Mouse (Mus musculus): Measurements from ENCODE around the gene Tubd1. TPM values are rescaled to one million over a fixed set of nuclear protein-coding genes. Genes with fewer than 3 reads are reported as not detected.

The Tubd1 gene
- polyA plus RNA-seq, 1 experiment from 2014 or later: 16.1 TPM

DNA sequence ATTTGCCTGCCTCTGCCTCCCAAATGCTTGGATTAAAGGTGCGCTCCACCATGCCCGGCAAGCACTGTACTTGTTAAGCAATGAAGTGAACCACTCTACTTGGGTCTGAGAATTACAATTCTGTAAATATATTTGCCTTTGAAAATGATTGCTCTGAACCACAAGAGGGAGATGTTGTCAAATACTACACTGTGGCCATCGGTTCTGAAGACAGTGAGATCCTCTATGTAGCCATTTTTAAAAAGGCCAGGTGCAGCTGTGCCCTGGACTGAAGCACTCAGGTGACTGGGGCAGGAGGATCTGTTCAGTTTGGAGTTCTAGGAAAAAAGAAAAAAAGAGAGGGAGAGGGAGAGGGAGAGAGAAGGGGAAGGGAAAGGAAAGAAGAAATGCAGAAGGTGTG lies 23.6 kb downstream of the Tubd1 start:
- Histone ChIP-seq H3K36me3 (no peaks in the 10 kb centered on the region), H3K9me3 (no peaks in the 10 kb centered on the region), H3K4me3 (no peak overlapping the region), H3K4me2 (no peak overlapping the region), H3K9ac (no peak overlapping the region), H3K27ac (no peak overlapping the region), H3K27me3 (no peaks in the 10 kb centered on the region), H3K4me1 (peaks cover 30% of the 10 kb centered on the region)
- no peak for ATAC-seq (ENCODE audit: borderline replicate concordance, extremely low read depth, low FRiP score, low TSS enrichment)
- WGBS: 47% methylated on average over 3 of the region's 3 CpGs

DNA sequence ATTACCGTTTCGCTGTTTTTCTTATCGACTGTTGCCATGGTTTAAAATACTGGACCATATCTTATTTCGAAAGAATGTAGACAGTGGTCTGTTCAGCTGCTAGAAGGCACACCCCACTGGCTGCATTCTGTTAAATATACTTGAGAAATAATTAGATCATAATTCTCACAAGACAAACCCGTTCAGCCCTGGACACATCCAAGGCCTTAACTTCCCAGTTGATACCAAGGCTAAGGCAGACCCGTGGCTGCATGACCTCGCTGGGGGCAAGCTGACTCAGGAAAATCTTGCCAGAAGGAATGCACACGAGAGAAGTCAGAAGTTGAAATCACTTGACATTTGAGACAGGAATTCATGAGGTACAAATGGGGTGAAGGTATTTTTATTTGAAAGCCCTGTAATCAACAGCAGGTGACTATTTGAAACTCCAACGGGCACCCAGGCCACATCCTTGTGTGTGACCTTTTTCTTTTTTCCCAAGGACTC lies 25.5 kb downstream of the Tubd1 start:
- Histone ChIP-seq H3K36me3 (no peaks in the 10 kb centered on the region), H3K9ac (no peak overlapping the region), H3K4me3 (no peak overlapping the region), H3K4me1 (peaks cover 30% of the 10 kb centered on the region), H3K27ac (peak overlapping the region; percentile 85), H3K9me3 (no peaks in the 10 kb centered on the region), H3K4me2 (no peak overlapping the region), H3K27me3 (no peaks in the 10 kb centered on the region)
- no peak for ATAC-seq (ENCODE audit: borderline replicate concordance, extremely low read depth, low FRiP score, low TSS enrichment)
- WGBS: 28% methylated on average over 9 of the region's 9 CpGs

DNA sequence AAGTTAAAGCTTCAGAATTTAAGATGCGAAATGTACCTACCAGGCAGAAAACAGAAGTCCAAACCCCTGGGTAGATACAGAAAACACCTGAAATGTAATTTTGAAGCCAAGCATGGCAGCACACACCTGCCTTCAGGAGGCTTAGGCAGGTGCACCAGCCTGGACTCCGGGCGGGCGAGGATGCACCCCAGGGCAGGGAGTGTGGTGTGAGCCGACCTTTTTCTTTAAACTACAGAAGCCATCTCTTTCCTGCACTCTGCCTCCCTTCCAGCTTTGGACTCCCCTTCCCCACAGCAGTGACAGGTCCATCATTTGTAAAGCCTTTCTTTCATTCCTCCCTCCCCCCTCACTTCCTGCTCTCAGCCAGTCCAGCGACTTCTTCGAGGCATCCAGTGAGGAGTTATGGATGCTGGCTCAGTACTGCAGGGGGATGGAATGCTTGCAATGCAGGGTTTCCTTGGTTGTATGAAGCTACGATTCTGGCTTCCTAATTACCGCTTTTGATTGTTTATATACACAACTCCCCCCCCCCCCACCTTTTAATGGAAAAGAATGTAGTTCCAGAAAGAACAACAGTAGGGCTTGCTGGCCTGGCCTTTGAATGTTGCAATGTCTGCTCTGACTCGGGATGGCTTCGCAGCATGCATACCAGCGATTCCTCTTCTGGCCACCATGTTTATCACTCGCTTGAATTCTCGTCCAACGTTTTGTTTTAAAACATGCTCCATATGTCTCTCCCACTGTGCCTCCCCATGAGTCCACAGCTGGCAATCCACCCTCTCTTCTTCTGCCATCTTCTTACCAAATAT lies 26.5 kb downstream of the Tubd1 start:
- H3K4me2 ChIP-seq: peak overlapping the region; percentile 30
- no peak overlapping the region; the same call in 1 of the 2 replicates for H3K4me3 ChIP-seq
- H3K27ac ChIP-seq: peak overlapping the region; percentile 85
- H3K9ac ChIP-seq: 0 out of 2 replicates have a peak overlapping the region, but pooled peaks have one; percentile 6
- no peaks in the 10 kb centered on the region for H3K9me3 ChIP-seq
- WGBS: 21% methylated on average over 15 of the region's 15 CpGs
- H3K27me3 ChIP-seq: no peaks in the 10 kb centered on the region
- H3K36me3 ChIP-seq: no peaks in the 10 kb centered on the region
- H3K4me1 ChIP-seq: peaks cover 37% of the 10 kb centered on the region
- peak; percentile 79 for ATAC-seq (ENCODE audit: borderline replicate concordance, extremely low read depth, low FRiP score, low TSS enrichment)

DNA sequence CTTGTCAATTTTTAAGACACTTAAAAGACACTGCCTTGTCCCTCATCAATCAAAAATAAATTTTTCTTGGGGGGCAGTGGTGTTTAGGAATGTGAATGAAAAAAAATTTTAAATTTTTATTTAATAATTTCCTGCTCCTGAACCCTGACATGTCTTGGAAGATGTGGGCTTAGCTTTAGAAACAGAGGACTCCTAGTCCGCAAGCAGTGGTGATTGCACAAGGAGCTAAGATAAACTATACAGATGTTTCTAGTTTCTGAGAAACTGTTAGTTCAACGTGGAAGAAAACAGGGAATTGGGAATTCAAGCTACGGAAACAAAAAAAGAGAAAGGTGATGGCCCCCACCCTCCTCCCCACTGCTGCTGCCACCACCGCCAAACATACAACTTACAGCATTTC lies 27.1 kb downstream of the Tubd1 start:
- WGBS: 49% methylated on average over 4 of the region's 4 CpGs
- 0 out of 2 replicates have a peak, but pooled peaks have one; percentile 47 for ATAC-seq (ENCODE audit: borderline replicate concordance, extremely low read depth, low FRiP score, low TSS enrichment)
- Histone ChIP-seq H3K4me2 (peak overlapping the region; percentile 30), H3K4me1 (peaks cover 37% of the 10 kb centered on the region), H3K9me3 (no peaks in the 10 kb centered on the region), H3K27me3 (no peaks in the 10 kb centered on the region), H3K9ac (no peak overlapping the region), H3K4me3 (no peak overlapping the region), H3K36me3 (no peaks in the 10 kb centered on the region), H3K27ac (peak overlapping the region; percentile 85)

DNA sequence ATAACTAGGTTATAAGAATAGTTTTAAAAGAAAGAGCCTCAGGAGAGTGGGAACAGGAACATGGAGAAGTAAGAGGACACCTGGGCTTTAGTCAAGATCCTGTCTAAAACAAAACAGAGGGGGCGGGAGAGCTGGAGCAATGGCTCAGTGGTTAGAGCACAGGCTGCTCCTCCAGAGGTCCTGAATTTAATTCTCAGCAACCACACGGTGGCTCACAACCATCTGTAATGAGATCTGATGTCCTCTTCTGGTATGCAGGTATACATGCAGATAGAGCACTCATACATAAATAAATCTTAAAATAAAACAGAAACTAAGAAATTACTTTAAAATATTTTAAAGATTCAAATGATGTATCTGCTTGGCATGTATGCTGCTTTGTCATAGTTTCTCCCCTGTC lies 27.8 kb downstream of the Tubd1 start:
- no peak overlapping the region for H3K9ac ChIP-seq
- no peaks in the 10 kb centered on the region for H3K27me3 ChIP-seq
- no peak for ATAC-seq (ENCODE audit: borderline replicate concordance, extremely low read depth, low FRiP score, low TSS enrichment)
- H3K27ac ChIP-seq: peak overlapping the region; percentile 85
- no peak overlapping the region for H3K4me3 ChIP-seq
- H3K9me3 ChIP-seq: no peaks in the 10 kb centered on the region
- no peaks in the 10 kb centered on the region for H3K36me3 ChIP-seq
- WGBS: 70% methylated on average over 2 of the region's 2 CpGs
- H3K4me1 ChIP-seq: peaks cover 45% of the 10 kb centered on the region
- H3K4me2 ChIP-seq: no peak overlapping the region

DNA sequence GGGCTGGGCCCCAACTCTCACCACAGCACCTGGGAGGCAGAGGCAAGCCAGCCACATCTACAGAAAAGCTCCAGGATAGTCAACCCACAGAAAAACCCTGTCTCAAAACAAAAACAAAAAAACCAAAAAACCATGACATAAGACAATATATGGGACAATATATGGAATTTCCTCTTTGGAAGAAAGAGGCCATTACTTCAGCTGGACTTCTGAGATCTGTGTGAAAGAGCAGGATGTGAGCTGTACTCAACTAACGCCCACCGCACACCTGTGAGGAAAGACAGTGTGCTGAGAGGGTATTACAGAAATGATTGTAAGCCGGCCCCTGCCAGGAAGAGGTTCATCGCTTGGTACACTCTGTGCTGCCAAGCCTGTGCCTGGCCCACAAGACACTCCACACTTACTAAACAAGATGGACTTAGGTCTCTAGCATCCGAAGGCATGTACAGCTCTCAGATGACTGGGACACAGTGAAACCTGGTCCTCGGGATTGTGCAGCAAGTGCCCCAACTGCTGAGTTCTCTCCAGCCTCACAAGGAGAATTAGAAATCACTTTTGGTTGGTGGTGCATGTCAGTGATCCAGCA lies 28.9 kb downstream of the Tubd1 start:
- Histone ChIP-seq H3K36me3 (no peaks in the 10 kb centered on the region), H3K27me3 (no peaks in the 10 kb centered on the region), H3K4me3 (no peak overlapping the region), H3K9me3 (no peaks in the 10 kb centered on the region), H3K4me1 (peaks cover 56% of the 10 kb centered on the region), H3K9ac (no peak overlapping the region), H3K4me2 (no peak overlapping the region), H3K27ac (no peak overlapping the region)
- WGBS: 80% methylated on average over 6 of the region's 6 CpGs
- ATAC-seq (ENCODE audit: borderline replicate concordance, extremely low read depth, low FRiP score, low TSS enrichment): no peak

DNA sequence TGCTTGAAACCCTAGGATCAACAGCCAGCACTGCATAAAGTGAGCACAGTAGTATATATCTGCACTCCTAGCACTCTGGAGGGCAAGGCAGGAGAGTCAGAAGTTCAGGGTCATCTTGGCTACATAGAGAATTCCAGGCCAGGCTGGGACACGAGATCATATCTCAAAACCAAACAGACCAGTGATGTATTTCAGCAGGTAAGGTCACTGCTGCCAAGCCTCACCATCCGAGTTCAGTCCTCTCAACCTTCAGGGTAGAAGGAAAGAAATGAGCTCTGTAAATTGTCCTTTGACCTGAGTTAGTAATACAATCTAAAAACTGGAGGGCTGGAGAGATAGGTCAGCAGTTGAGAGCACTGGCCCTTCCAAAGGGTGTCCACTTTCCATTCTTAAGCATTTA lies 29.6 kb downstream of the Tubd1 start:
- Histone ChIP-seq H3K27me3 (no peaks in the 10 kb centered on the region), H3K9me3 (no peaks in the 10 kb centered on the region), H3K36me3 (no peaks in the 10 kb centered on the region), H3K27ac (no peak overlapping the region), H3K4me2 (no peak overlapping the region), H3K4me1 (peaks cover 63% of the 10 kb centered on the region), H3K9ac (no peak overlapping the region), H3K4me3 (no peak overlapping the region)
- WGBS: 29% methylated on average over 2 of the region's 2 CpGs
- no peak for ATAC-seq (ENCODE audit: borderline replicate concordance, extremely low read depth, low FRiP score, low TSS enrichment)

DNA sequence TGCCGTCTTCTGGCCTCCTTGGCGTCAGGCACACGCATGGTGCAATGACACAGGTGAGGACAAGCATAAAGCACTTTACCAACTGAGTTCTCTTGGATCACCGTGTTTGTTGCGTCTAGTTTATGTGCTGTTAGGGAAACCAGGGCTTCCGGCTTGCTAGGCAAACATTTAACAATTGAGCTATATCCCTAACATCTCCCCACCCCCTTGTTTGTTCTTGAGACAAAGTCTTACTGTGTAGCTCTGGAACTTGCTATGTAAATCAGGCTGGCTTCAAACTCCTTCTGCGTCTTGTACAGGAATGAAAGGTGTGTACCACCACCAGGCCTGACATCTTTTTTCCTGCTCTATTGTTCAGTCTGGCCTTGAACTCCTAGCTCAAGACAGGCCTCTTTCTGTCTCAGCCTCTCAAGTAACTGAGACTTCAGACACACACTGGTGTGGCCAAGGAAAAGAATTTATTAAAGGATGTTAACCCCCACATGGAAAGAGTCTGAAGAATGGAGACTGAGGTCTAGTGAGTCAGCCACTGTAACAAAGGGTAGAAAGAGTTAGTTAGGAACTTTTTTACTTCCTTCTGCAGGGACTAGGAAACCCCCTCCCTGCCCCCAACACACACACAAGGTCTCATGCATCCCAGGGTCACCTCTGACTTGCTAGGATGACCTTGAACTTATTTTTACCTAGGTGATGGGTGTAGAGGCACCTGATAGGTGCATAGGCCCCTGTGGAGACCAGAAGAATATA lies 31.0 kb downstream of the Tubd1 start:
- H3K4me2 ChIP-seq: no peak overlapping the region
- H3K27me3 ChIP-seq: no peaks in the 10 kb centered on the region
- no peak overlapping the region for H3K9ac ChIP-seq
- H3K9me3 ChIP-seq: no peaks in the 10 kb centered on the region
- peaks cover 63% of the 10 kb centered on the region for H3K4me1 ChIP-seq
- WGBS: 67% methylated on average over 7 of the region's 7 CpGs
- H3K4me3 ChIP-seq: no peak overlapping the region
- ATAC-seq (ENCODE audit: borderline replicate concordance, extremely low read depth, low FRiP score, low TSS enrichment): no peak
- H3K36me3 ChIP-seq: no peaks in the 10 kb centered on the region
- H3K27ac ChIP-seq: peak overlapping the region; percentile 51; the same call in 1 of the 2 replicates

DNA sequence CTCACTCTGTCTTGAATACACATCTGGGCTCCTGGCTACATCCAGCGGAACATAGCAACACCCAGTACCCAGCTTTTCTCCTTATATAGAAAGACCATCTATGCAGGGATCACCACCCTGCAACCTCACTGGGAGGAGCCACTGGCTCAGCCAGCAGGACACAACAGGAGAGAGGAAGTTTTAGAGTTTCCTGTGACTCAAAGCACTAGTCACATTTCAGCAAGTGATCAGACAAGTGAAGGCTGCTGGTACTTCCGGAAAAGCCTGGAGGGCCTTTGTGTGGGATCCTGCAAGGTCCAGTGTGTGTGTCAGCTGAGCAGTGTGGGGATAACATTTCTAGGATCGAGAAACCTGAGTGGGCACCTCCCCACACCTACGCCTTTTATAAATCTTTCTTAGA lies 32.4 kb downstream of the Tubd1 start:
- Histone ChIP-seq H3K9me3 (no peaks in the 10 kb centered on the region), H3K4me3 (no peak overlapping the region), H3K27me3 (no peaks in the 10 kb centered on the region), H3K9ac (no peak overlapping the region), H3K4me1 (peaks cover 56% of the 10 kb centered on the region), H3K4me2 (no peak overlapping the region), H3K36me3 (no peaks in the 10 kb centered on the region), H3K27ac (peak overlapping the region; percentile 82)
- WGBS: 49% methylated on average over 4 of the region's 4 CpGs
- peak; percentile 43; the same call in 1 of the 2 replicates for ATAC-seq (ENCODE audit: borderline replicate concordance, extremely low read depth, low FRiP score, low TSS enrichment)

DNA sequence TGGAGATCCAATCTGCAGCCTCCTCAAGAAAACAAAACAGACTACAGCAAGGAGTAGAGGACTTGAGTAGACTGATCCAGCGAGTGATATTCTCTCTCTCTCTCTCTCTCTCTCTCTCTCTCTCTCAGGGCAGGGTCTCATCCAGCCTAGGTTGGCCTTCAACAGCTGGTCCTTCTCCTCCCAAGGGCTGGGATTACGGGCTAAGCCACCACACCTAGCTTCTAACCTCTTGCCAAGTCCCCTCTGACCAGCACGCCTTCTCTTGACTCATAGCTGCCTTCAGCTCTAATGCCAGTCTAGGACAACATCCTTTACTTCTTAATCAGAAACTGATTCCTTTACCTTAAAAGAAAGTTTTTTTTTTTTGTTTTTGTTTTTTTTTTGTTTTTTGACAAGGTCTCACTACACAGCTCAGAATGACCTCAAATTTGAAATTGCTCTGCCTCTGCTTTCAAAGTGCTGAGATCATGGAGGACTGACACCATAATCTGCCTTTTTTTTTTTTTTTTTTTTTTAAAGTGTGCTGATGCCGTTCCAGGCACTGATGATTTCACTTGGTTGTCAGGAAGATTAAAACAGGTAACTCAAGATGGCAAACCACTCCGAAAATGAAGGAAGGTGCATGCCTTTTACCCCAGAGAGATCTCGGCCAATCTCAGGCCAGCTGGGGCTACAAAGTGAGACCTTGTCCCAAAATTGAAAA lies 33.5 kb downstream of the Tubd1 start:
- no peak overlapping the region for H3K4me2 ChIP-seq
- no peak overlapping the region for H3K4me3 ChIP-seq
- ATAC-seq (ENCODE audit: borderline replicate concordance, extremely low read depth, low FRiP score, low TSS enrichment): no peak
- H3K9ac ChIP-seq: no peak overlapping the region
- no peaks in the 10 kb centered on the region for H3K36me3 ChIP-seq
- H3K27ac ChIP-seq: peak overlapping the region; percentile 82
- H3K9me3 ChIP-seq: no peaks in the 10 kb centered on the region
- WGBS: 60% methylated on average over 6 of the region's 6 CpGs
- H3K27me3 ChIP-seq: no peaks in the 10 kb centered on the region
- H3K4me1 ChIP-seq: peaks cover 53% of the 10 kb centered on the region
